Mouse (Mus musculus) adrenal gland, postnatal 36 days (tissue): ENCODE data around the gene Kank2. TPM values are rescaled to one million over a fixed set of nuclear protein-coding genes. Genes with fewer than 3 reads are reported as not detected.
A peak's percentile ranks its signal among the peaks of the same experiment; 100 is the strongest.
"Not testable (repeated sequence)": the region's sequence is repeated elsewhere in the genome, so short reads cannot be mapped to it uniquely, and the experiment has no call there.

Experiments
- DNase-seq, 2 experiments: peaks; one replicate each; pipeline ENCODE4 v3.0.0; 2021; ENCODE audit warnings: mixed read lengths in 1 of 2
- total RNA-seq, 2 experiments: library from RNA; stranded (reverse); gene quantifications; 2 replicates each; pipeline ENCODE4 v1.2.3; 2021

The Kank2 gene
- total RNA-seq, 2 experiments from 2014 or later, result 31.2 to 38.3 TPM

DNA sequence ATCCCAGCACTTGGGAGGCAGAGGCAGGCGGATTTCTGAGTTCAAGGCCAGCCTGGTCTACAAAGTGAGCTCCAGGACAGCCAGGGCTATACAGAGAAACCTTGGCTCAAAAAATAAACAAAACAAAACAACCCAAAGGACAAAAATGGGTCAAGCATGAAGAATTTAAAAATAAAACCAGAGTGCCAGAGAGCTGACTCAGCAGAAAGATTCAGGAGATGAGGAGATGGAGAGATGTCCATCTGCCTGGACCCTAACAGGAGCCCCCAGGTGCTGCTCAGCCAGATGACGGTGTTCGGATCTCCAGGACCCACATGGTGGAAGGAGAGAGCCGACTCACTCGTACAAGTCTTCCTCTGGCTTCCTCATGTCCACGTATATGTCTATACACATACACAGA is 20.0 kb upstream of the Kank2 start:
- DNase-seq, result no peak

DNA sequence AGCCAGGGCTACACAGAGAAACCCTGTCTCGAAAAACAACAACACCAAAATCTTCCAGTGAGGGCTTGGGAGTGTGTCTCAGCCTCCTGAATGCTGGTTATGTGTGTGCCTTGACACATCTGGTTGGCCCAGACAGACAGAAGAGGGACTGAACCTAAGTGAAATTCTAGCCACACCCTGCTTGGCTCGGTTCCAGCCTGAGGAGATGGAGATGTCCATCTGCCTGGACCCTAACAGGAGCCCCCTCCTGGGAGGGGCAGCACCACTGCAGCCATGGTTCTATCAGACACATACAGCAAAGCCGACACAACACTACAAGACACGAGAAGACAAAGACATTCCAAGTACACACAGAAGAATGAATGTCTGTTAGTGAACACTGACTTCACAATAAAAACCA is 19.6 kb upstream of the Kank2 start:
- DNase-seq, result no peak

- DNase-seq, result no peak
These were observed 18.3 kb upstream of the Kank2 start for GRCm38 (mm10) chr9:21816716-21817305.

GRCm38 (mm10) chr9:21811170-21811569 is 12.6 kb upstream of the Kank2 start:
- DNase-seq, result no peak

- no peak for DNase-seq
These were observed 10.0 kb upstream of the Kank2 start for GRCm38 (mm10) chr9:21808561-21808960.

GRCm38 (mm10) chr9:21806976-21807375 is 8.4 kb upstream of the Kank2 start:
- DNase-seq, result no peak

DNA sequence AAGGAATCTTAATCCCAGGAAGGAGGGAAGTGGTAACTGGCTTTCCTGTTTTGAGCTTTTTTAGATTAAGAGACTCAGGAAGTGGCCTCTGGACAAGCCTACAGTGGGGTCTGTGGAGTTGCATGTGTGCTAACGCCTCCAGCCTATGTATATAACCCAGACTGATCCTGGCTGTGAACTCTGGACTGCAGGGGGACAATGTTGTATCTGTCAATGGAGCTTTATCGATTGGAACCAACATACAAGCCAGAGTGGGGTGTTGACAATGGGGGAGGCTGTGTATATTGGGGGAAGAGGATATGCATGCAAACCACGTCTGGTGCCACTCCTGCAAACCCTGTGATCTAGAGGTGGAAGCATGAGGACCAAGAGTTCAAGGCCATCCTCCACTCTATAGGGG is 7.8 kb upstream of the Kank2 start:
- no peak for DNase-seq

DNA sequence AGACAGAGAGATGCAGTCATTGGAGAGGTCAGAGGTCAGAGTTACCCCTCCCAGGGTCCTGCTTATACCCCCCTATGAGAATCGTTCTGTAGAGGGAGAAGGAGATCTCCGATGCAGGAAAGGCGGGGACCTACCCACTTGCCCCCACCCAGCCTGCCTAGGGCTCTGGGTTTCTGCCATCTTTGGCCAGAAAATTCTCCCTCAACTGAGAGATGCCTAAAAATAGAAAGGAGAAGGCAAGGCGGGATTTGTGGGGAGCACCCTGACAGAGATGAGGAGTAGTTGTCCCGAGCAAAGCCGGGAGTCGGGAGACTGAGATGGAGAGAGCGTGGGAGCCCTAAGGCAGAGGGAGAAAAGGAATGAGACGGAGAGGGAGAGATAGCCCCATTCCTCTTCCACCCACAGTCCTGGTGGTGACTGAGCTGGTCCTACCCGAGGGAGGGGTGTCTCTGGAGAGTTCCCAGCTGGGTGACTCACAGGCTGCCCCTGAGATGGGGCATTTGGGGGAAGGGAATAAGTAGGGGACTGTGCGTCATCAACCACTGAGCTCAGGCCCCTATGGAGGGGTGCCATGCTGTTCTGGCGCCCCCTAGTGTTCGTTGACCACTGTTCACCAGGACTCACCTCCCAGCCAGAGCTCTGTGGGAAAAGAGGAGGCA is 5.6 kb upstream of the Kank2 start:
- peak; percentile 92 to 94 for DNase-seq

GRCm38 (mm10) chr9:21801591-21801990 is 3.0 kb upstream of the Kank2 start:
- no peak for DNase-seq

- DNase-seq, result no peak
These were observed 2.6 kb upstream of the Kank2 start for GRCm38 (mm10) chr9:21801121-21801520.

DNA sequence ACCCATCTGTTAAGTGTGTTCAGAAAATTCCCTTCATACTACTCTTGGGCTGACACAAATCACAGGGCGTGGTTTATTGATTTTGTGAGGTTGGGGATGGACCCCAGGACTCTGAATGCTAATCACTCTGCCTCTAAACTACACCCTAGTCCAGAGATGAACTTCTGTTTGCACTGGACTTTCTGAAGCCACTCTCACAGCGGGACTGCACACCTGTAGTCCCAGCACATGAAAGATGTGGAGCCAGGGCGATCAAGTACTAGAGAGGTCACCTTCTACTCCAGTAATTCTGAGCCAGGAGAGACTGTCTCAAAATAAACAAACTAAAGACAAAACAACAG is 436 bp upstream of the Kank2 start:
- DNase-seq, result no peak

DNA sequence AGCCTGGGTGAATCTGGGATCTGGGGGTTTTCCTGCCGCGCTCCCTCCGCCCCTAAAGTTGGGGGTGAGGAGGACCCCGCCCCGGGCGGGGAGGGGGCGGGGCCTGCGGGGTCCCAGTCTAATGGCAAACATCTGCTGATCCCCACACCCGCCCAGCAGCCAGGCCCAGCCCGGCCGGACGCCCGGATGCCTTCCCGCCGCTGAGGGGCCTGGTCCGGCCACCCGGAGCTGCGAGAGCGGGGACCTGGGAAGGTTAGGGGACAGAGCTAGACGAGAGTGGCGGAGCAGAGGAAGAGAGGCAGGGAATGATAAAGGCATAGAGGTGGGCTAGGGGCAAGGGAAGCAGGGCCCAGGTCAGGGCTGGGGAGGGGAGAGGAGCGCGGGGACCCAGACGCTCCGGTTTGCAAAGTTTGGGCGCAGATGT is 611 bp downstream of the Kank2 start:
- DNase-seq, result peak; percentile 76 to 84

DNA sequence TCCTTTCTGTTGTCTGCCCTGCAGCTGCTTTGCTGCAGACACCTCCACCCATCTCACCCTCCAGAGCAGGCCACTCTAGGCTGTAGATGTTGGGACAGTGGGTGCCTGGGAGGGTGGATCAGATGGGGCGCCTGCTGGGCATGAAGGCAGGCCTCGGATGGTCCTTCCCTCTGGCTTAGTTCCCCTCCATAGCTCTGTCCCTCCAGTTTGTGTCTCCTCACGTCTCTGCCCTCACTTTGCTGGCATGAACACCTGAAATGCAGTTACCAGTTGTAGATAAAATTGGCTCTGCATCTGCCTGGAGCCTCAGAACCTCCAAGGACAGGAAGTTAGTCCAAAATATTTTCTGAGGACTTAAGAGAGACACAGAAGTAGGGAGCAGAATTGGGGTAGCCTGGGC is 1.6 kb downstream of the Kank2 start:
- DNase-seq, result no peak

DNA sequence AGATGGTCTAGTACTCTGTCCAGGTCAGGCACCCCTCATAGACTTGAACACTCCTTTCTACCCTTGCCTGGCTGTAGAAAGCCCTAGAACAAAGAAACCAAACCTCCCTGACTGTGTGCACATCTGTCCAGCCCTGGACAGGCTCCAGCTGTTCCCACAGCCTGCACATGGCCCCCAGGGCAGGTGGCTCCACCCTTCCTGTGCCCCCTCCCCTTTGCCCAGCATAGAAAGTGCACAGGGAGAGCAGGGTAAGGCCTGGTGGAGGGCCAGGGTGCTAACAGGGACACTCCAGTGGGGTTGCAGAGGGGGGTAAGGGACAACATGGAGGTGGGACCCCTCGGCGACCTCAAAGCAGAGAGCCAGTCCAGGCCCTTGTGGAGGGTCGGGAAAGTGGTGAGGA is 2.3 kb downstream of the Kank2 start:
- no peak for DNase-seq

GRCm38 (mm10) chr9:21795579-21795978 is 3.0 kb downstream of the Kank2 start:
- no peak for DNase-seq

DNA sequence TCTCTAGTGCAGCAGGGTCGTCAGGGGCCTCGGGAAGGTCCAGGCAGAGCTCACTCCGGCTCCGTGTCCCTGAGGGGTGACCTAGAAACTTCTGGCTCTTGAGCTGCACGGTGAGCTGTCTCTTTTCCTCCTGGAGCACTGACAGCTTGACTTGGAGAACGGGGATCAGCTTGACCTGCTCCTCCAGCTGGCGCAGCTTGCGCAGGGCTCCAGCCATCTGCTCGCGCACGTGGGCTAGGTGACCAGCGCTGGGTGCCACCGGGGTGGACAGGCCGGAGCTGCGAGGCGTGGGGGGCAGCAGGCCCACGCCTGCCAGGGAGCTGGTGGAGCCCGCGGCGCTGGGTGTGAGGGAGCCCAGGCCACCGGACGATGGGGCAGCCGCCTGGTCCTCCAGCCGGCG is 3.6 kb downstream of the Kank2 start:
- no peak for DNase-seq

DNA sequence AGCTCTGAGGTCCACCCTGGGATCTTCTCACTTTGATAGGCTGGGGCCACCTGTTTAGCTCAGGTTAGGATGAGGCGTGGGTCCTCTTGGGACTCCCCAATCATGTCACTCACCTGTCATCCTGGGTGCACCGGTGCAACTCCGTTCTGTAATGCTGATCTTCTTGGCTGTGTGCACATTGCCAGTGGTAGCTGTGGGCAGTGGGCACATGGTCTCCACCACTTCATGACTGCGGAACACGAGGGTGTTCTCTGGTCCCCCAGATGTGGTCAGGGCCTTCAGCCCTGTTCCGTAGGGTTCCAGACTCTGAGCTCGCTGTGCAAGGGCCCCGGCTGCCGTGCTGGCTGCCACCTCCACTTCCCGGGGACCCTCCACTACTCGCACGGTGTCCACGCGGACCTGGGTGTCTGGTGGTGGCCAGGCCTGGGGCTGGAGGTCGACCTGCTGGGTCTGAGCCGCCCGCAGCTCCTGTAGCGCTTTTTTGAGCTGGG is 4.2 kb downstream of the Kank2 start:
- no peak for DNase-seq

GRCm38 (mm10) chr9:21793507-21793906 is 5.0 kb downstream of the Kank2 start:
- DNase-seq, result not testable (repeated sequence)

GRCm38 (mm10) chr9:21792644-21793043 is 5.9 kb downstream of the Kank2 start:
- peak; percentile 67 to 72 for DNase-seq

- DNase-seq, result peak; percentile 79 to 86
These were observed 6.7 kb downstream of the Kank2 start for GRCm38 (mm10) chr9:21791861-21792260.

GRCm38 (mm10) chr9:21788234-21788633 is 10.3 kb downstream of the Kank2 start:
- DNase-seq, result no peak

GRCm38 (mm10) chr9:21787654-21788053 is 10.9 kb downstream of the Kank2 start:
- no peak for DNase-seq

GRCm38 (mm10) chr9:21786906-21787305 is 11.6 kb downstream of the Kank2 start:
- DNase-seq, result peak; percentile 73 to 84

GRCm38 (mm10) chr9:21786309-21786708 is 12.2 kb downstream of the Kank2 start:
- DNase-seq, result not testable (repeated sequence)
